Mouse (Mus musculus) lung, postnatal 0 days (tissue): Measurements from ENCODE around the gene Ppp1ca.

Source experiments
- CTCF ChIP-seq: IDR thresholded peaks from 2 replicates; pipeline ENCODE4 v1.5.1; 2016; ENCODE audit warnings: antibody characterized with exemption, mild to moderate bottlenecking
- EP300 ChIP-seq: IDR thresholded peaks from 2 replicates; pipeline ENCODE4 v1.6.1; 2016; ENCODE audit warnings: antibody characterized with exemption, mild to moderate bottlenecking, control low read depth

DNA sequence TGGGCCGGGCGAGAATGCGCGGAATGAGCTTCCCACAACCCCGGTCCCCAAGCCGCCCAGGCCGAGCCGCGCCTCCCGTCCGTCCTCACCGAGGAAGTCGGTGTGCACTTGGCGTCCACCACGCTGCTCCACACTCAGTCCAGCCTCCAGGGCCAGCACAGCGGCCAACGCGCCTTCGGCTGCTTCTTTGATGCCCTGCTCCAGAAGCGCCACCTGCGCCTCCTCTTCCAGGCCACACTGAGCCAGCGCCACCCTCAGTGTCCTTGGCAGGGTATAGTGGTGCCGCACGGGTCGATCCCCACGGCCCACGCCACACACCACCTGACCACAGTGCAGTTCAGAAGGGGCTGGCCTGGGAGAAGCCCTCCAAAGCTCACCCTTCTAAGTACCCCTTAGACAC is 22.1 kb upstream of the Ppp1ca start:
- TF ChIP-seq CTCF (no peak), EP300 (no peak)
